Mouse (Mus musculus) megakaryocyte, embryonic 14.5 days (primary cell): ENCODE results near the gene Syap1.

Source experiments
- FLI1 ChIP-seq: IDR thresholded peaks from 2 replicates; pipeline ENCODE4 v1.6.1; 2012; ENCODE audit warnings: low read length, inconsistent platforms, mixed read lengths
- GATA1 ChIP-seq: IDR thresholded peaks from 3 replicates; pipeline ENCODE4 v1.6.1; 2012; ENCODE audit warnings: mixed read lengths, low read length, inconsistent platforms, borderline replicate concordance

DNA sequence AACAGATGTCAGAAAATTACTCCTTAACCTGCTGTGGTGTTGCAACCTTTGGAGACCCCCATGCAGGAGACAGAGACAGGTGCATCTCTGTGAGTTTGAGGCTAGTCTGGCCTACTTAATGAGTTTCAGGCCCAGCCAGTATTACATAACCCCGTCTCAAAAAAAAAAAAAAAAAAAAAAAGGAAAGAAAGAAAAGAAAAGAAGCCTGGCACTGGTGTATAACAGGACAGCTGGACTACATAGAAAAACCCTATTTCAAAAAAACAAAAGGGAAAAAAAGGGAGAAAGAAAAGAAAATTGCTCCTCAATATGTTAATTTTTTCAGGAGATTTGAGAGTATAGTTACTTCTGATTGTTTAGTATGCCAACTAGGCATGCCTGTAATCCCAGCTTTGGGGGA, 57.2 kb downstream of the Syap1 start:
- no peak for TF ChIP-seq GATA1
- no peak for TF ChIP-seq FLI1
